Mouse (Mus musculus): ENCODE results near the gene Ost4. TPM values are rescaled to one million over a fixed set of nuclear protein-coding genes. Genes with fewer than 3 reads are reported as not detected.

Gene Ost4
- polyA plus RNA-seq, 1 experiment from 2014 or later, result 407 TPM

DNA sequence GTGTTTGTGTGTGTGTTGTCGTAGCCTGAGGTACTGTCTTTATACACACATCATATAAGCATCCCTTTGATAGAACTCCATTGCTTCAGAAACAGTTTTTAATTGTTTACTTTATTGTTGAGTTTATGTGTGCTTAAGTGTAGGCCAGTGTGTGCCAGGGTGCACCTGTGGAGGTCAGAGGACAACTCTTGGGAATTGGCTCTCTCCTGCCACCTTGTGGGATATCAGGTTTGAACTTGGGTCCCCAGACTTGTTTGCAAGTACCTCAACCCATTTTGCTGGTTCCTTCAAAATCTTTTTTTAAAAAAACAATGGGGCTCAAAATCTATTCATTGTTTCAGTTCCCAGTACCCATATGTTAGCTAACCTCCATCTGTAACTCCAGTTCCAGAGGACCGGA is 35.4 kb upstream of the Ost4 start:
- 95% methylated on average over 2 of the region's 2 CpGs for WGBS
- Histone ChIP-seq H3K27ac (replicated peaks) (no peak overlapping the region), H3K9me3 (no peaks in the 10 kb centered on the region), H3K4me3 (no peak overlapping the region), H3K4me1 (peaks cover 13% of the 10 kb centered on the region), H3K36me3 (replicated peaks) (no peaks in the 10 kb centered on the region), H3K27me3 (replicated peaks; ENCODE audit: low read depth, poor library complexity, severe bottlenecking) (peaks cover 35% of the 10 kb centered on the region)
- DNase-seq (ENCODE audit: low spot score), result no peak

DNA sequence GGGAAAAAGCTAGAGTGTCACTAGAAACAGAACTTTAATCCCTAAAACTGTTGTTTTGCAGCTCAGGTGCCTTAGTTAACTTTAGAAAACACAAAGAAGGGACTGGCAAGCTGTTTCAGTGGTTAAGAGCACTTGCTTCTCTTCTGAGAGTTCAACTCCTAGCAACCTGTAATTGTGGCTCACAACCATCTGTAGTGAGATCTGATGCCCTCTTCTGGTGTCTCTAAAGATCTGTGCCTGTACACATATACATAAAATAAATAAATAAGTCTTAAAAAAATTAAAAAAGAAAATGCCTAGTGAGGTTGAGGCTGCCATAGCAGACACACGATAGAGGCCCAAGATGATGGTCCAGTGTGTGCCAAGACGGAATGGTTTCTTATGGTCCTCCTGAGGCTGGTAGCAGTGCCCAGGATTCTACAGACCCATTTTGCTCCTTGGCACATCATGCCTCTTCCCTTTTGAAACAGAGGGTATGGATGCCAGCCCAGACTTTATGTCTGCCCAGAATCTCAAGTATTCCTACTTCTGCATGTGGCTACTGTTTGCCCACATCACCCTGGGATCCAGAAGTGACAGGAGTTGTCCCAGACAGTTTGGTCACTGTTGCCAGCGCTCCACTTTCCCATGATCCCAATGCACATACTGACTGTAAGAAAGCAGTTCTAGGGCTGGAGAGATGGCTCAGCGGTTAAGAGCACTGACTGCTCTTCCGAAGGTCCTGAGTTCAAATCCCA is 27.3 kb upstream of the Ost4 start:
- Histone ChIP-seq H3K9me3 (no peaks in the 10 kb centered on the region), H3K4me1 (no peaks in the 10 kb centered on the region), H3K27me3 (replicated peaks; ENCODE audit: low read depth, poor library complexity, severe bottlenecking) (no peaks in the 10 kb centered on the region; the same call in 1 of the 2 replicates), H3K4me3 (no peak overlapping the region), H3K27ac (replicated peaks) (no peak overlapping the region), H3K36me3 (replicated peaks) (no peaks in the 10 kb centered on the region)
- 87% methylated on average over 5 of the region's 5 CpGs for WGBS
- DNase-seq (ENCODE audit: low spot score), result no peak

DNA sequence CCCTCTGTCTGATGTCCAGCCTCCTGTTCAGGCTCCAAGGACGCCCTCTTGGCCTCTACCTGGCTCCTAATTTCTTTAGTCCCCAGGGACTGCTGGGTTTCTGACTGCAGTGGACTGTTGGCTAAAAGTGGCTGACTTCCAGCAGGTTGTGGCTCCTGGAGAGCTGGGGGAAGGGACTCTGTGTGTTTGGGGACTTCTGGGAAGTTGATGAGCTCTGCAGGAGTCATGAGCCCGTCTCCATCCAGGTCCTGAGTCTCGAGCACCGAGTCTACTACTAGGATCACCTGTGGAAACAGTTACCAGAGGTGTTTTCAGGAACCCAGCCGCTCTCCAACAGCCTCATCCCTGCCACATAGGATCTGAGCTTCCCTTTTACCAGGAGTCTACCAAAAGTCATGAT is 26.1 kb upstream of the Ost4 start:
- Histone ChIP-seq H3K4me3 (no peak overlapping the region), H3K9me3 (no peaks in the 10 kb centered on the region), H3K27ac (replicated peaks) (no peak overlapping the region), H3K36me3 (replicated peaks) (no peaks in the 10 kb centered on the region), H3K4me1 (no peaks in the 10 kb centered on the region), H3K27me3 (replicated peaks; ENCODE audit: low read depth, poor library complexity, severe bottlenecking) (no peaks in the 10 kb centered on the region; the same call in 1 of the 2 replicates)
- 67% methylated on average over 5 of the region's 5 CpGs for WGBS
- no peak for DNase-seq (ENCODE audit: low spot score)

DNA sequence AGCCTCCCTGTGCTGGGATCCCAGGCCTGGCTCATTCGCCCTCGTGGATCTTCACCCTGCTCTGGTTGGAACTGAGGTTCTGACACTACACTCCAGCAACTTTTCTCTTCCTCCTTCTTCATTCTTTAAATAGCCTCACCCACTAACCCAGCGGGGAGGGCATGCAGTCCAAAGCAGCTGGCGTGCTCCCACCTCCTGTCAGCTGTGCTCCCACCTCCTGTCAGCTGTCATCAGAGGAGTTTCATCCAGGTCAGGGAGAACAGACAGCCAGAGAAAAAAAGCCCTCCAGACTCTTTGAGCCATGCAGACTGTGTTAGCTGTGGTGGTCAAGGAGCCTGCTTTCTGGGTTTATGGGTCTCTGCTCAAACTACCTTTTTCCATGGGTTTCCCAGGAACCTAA is 23.8 kb upstream of the Ost4 start:
- Histone ChIP-seq H3K27ac (replicated peaks) (no peak overlapping the region), H3K36me3 (replicated peaks) (no peaks in the 10 kb centered on the region), H3K9me3 (no peaks in the 10 kb centered on the region), H3K4me1 (peaks cover 7% of the 10 kb centered on the region; the same call in 1 of the 2 replicates), H3K27me3 (replicated peaks; ENCODE audit: low read depth, poor library complexity, severe bottlenecking) (no peaks in the 10 kb centered on the region; the same call in 1 of the 2 replicates), H3K4me3 (no peak overlapping the region)
- 86% methylated on average over 4 of the region's 4 CpGs for WGBS
- no peak for DNase-seq (ENCODE audit: low spot score)

DNA sequence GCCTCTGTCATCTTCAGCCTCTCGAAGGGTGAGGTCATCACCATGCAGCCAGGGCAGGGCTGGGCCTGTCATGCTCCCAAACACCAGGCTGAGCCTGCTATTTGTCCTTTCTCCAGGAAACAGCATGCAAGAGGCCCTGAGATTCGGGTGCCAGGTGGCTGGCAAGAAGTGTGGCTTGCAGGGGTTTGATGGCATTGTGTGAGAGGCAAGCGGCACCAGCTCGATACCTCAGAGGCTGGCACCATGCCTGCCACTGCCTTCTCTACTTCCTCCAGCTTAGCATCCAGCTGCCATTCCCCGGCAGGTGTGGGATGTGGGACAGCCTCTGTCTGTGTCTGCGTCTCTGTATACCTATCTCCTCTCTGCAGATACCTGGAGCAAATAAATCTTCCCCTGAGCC is 23.3 kb upstream of the Ost4 start:
- Histone ChIP-seq H3K27ac (replicated peaks) (no peak overlapping the region), H3K4me3 (no peak overlapping the region), H3K36me3 (replicated peaks) (no peaks in the 10 kb centered on the region), H3K27me3 (replicated peaks; ENCODE audit: low read depth, poor library complexity, severe bottlenecking) (no peaks in the 10 kb centered on the region; the same call in 1 of the 2 replicates), H3K9me3 (no peaks in the 10 kb centered on the region), H3K4me1 (peaks cover 7% of the 10 kb centered on the region; the same call in 1 of the 2 replicates)
- no peak for DNase-seq (ENCODE audit: low spot score)
- 88% methylated on average over 6 of the region's 6 CpGs for WGBS

DNA sequence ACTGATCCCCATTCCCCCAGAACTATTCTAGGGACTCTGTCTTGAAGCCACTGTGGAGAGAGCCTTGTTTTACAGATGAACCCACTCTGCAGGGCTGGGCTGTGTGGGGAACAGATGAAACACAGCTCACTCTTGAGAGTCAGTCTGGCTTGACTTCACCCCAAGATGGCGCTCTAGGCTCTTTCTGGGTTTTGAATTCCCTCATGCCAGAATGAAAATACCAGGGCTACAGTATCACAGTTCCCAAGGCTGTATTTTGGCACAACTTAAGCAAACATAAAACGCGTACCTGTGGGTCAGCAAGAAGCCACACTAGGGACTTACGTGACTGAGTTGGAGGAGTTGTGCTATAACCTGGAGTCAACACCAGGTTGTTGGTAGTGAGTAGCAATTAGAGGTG is 22.5 kb upstream of the Ost4 start:
- Histone ChIP-seq H3K9me3 (no peaks in the 10 kb centered on the region), H3K4me1 (peaks cover 7% of the 10 kb centered on the region; the same call in 1 of the 2 replicates), H3K27me3 (replicated peaks; ENCODE audit: low read depth, poor library complexity, severe bottlenecking) (no peaks in the 10 kb centered on the region; the same call in 1 of the 2 replicates), H3K4me3 (no peak overlapping the region), H3K36me3 (replicated peaks) (no peaks in the 10 kb centered on the region), H3K27ac (replicated peaks) (no peak overlapping the region)
- DNase-seq (ENCODE audit: low spot score), result peak; percentile 48
- WGBS, result 54% methylated on average over 4 of the region's 4 CpGs

DNA sequence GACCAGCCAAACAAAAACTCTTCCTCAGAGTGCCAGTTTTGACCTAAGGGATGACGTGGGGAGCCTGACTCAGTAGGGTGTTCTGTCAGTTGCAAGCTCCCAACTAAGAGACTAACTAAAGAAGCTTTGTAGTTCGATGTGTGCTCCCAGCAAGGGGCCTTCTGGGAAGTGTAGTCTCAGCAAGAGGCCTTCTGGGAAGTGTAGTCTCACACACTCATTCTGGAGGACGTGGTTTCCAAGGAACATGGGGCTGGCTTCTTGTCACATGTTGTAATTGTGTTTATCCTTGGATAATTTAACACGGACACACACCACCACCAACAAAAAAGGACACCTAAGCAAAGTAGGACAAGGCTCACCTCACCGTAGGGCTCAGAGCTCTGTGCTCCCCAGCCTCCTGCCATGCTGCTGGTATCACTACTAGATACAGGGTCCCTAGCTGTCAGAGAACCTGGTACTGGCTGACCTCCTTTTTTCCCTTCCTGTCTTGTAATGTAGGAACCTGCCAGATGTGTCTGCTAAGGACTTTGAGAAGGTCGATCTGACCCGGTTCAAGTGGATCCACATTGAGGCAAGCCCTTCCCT is 20.4 kb upstream of the Ost4 start:
- Histone ChIP-seq H3K27ac (replicated peaks) (no peak overlapping the region), H3K27me3 (replicated peaks; ENCODE audit: low read depth, poor library complexity, severe bottlenecking) (0 out of 2 replicates have a peak, but pooled peaks cover 6% of the 10 kb centered on the region), H3K9me3 (no peaks in the 10 kb centered on the region), H3K4me3 (peak overlapping the region; percentile 39), H3K36me3 (replicated peaks) (no peaks in the 10 kb centered on the region), H3K4me1 (peaks cover 8% of the 10 kb centered on the region)
- no peak for DNase-seq (ENCODE audit: low spot score)
- 41% methylated on average over 7 of the region's 7 CpGs for WGBS

DNA sequence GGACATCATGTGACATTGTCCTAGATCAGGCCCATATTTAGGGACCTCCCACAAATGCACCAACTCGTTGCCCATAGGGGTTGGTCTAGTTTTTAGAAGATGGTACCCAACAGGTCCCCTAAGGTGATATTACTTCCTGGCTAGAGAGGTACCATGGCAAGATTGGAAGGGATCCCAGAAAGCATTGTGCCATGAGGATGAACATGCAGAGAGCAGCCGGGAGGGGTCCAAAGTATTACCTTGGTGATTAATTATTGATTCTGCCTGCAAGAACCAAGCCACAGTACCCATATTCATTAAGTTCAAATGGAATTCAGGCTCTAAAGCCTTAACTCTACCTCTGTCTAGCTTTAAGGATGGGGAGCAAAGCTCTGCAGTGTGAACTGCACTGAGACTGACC is 18.5 kb upstream of the Ost4 start:
- H3K9me3 ChIP-seq, result no peaks in the 10 kb centered on the region

DNA sequence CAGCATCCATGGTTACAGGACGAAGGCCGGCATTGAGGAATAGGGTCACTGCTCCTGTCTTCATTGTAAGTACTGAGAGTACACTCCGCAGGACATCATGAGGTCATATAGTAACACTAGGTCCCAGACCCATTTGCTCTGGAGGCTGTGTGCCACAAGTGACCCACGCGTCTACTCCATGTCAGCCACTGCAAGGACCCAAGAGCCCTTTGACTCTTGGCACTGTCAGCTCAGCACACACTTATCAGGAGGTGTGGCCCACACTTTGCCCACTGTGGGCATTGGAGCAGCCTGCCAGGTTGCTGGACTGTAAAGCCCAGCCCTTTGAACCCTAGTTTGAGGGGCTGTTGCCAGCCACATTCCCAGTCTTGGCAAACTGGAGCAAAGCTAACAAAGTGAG is 17.6 kb upstream of the Ost4 start:
- Histone ChIP-seq H3K4me1 (peaks cover 35% of the 10 kb centered on the region), H3K4me3 (no peak overlapping the region), H3K27ac (replicated peaks) (no peak overlapping the region), H3K36me3 (replicated peaks) (peaks cover 9% of the 10 kb centered on the region), H3K9me3 (no peaks in the 10 kb centered on the region), H3K27me3 (replicated peaks; ENCODE audit: low read depth, poor library complexity, severe bottlenecking) (0 out of 2 replicates have a peak, but pooled peaks cover 7% of the 10 kb centered on the region)
- DNase-seq (ENCODE audit: low spot score), result no peak
- 92% methylated on average over 5 of the region's 5 CpGs for WGBS

More for the DNA sequence above, 18.5 kb upstream of the Ost4 start:
- H3K36me3 ChIP-seq (replicated peaks), result peaks cover under 1% of the 10 kb centered on the region
- H3K4me1 ChIP-seq, result peaks cover 26% of the 10 kb centered on the region
- 0 out of 2 replicates have a peak, but pooled peaks cover 7% of the 10 kb centered on the region for H3K27me3 ChIP-seq (replicated peaks; ENCODE audit: low read depth, poor library complexity, severe bottlenecking)
- WGBS, result 91% methylated on average over 2 of the region's 2 CpGs
- DNase-seq (ENCODE audit: low spot score), result no peak
- H3K4me3 ChIP-seq, result no peak overlapping the region
- no peak overlapping the region for H3K27ac ChIP-seq (replicated peaks)

DNA sequence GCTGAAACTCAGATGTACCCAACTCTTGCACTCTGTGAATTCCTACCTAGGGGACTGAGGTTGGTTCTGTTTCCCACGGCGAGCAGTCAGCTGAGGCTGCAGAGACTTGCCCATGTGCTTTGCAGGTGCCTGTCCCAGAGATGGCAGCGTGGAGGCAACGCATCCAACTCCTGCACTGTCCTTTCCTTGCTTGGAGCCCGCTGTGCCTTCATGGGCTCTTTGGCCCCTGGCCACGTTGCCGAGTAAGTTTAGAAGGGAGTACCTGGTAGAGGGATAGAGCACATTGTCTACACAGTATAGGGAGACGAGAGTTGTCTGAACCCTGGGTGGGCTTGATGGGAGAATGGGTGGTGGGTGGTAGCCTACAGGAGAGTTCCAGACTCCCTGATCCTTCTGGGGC is 17.0 kb upstream of the Ost4 start:
- WGBS, result 79% methylated on average over 8 of the region's 8 CpGs

DNA sequence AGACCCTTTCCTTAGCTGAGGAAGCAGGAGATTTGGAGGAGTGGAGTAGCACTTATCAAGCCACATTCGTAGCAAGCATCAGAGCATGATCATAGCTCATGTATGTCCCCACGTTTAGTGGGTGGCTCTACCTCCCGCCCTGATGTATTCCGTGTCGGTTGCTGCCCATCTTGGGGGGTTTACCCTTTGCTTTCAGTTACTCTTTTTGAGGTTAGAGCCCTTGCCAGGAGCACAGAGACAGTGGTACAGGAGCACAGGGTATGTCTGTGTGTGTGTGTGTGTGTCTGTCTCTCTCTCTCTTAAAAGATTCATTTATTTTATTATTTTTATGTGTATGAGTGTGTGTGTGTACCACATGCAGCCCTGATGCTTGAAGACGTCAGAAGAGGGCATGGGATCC is 15.5 kb upstream of the Ost4 start:
- Histone ChIP-seq H3K36me3 (replicated peaks) (peaks cover 30% of the 10 kb centered on the region), H3K9me3 (no peaks in the 10 kb centered on the region), H3K27ac (replicated peaks) (no peak overlapping the region), H3K4me1 (peaks cover 44% of the 10 kb centered on the region), H3K27me3 (replicated peaks; ENCODE audit: low read depth, poor library complexity, severe bottlenecking) (0 out of 2 replicates have a peak, but pooled peaks cover 10% of the 10 kb centered on the region), H3K4me3 (no peak overlapping the region)
- 86% methylated on average over 6 of the region's 6 CpGs for WGBS
- DNase-seq (ENCODE audit: low spot score), result no peak

More for the DNA sequence above, 17.0 kb upstream of the Ost4 start:
- Histone ChIP-seq H3K36me3 (replicated peaks) (peaks cover 15% of the 10 kb centered on the region), H3K27me3 (replicated peaks; ENCODE audit: low read depth, poor library complexity, severe bottlenecking) (0 out of 2 replicates have a peak, but pooled peaks cover 10% of the 10 kb centered on the region), H3K9me3 (no peaks in the 10 kb centered on the region), H3K27ac (replicated peaks) (no peak overlapping the region), H3K4me3 (no peak overlapping the region), H3K4me1 (peaks cover 38% of the 10 kb centered on the region)
- DNase-seq (ENCODE audit: low spot score), result no peak

DNA sequence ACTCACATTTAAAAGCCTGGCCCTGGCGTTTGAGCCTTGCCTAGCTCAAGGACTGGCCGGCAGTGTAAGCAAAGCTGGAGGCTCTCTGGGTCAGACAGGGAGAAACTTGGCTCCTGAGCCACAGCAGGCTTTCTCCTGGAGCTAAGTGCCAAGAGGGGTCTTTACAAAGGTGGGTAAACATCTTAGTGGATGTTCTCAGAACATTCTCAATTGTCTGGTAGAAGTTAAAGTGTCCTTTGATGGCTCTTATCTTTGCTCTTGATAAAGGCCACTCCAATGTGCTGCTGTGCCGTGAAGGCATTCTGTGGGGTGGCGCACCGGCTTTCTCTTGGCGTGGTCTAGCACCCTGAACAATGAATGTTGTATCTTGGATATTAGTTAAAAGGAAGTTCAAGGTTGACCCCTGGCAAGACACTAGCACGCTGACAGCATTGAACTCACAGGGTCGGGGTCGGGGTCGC is 15.0 kb upstream of the Ost4 start:
- no peak for DNase-seq (ENCODE audit: low spot score)
- H3K27me3 ChIP-seq (replicated peaks; ENCODE audit: low read depth, poor library complexity, severe bottlenecking), result 0 out of 2 replicates have a peak, but pooled peaks cover 10% of the 10 kb centered on the region
- peak overlapping the region; percentile 63 for H3K4me3 ChIP-seq
- WGBS, result 76% methylated on average over 10 of the region's 10 CpGs
- no peaks in the 10 kb centered on the region for H3K9me3 ChIP-seq
- peaks cover 35% of the 10 kb centered on the region for H3K36me3 ChIP-seq (replicated peaks)
- no peak overlapping the region for H3K27ac ChIP-seq (replicated peaks)
- H3K4me1 ChIP-seq, result peaks cover 46% of the 10 kb centered on the region
